Mouse (Mus musculus) hindbrain, embryonic 16.5 days (tissue): ENCODE results near the gene 9930111J21Rik1. TPM values are rescaled to one million over a fixed set of nuclear protein-coding genes. Genes with fewer than 3 reads are reported as not detected.
"Not testable (repeated sequence)": the region's sequence is repeated elsewhere in the genome, so short reads cannot be mapped to it uniquely, and the experiment has no call there.

Source experiments
- ATAC-seq: fragments of 200-750 bp; cut with Nextera tagmentation; 2 replicates; pipeline ENCODE4 v1.8.0; 2017; ENCODE audit warnings: moderate TSS enrichment, moderate library complexity
- H3K27ac ChIP-seq: fragments of 300-500 bp; sonication (generic); 2 replicates; pipeline ENCODE4 v1.5.1; 2014; ENCODE audit warnings: low read depth, mild to moderate bottlenecking, control low read depth, low read length, moderate library complexity
- H3K27me3 ChIP-seq: fragments of 300-500 bp; sonication (generic); replicated peaks from 2 replicates; pipeline ENCODE4 v1.6.1; 2014; ENCODE audit warnings: low read length; ENCODE audit not compliant: control insufficient read depth, insufficient read depth
- H3K36me3 ChIP-seq: fragments of 300-500 bp; sonication (generic); 2 replicates; pipeline ENCODE4 v1.6.1; 2014; ENCODE audit warnings: mild to moderate bottlenecking, low read length, moderate library complexity, mixed read lengths; ENCODE audit not compliant: control insufficient read depth, insufficient read depth
- H3K4me1 ChIP-seq: fragments of 300-500 bp; sonication (generic); 2 replicates; pipeline ENCODE4 v1.6.1; 2014; ENCODE audit warnings: low read depth, low read length; ENCODE audit not compliant: control insufficient read depth, insufficient read depth
- H3K4me2 ChIP-seq: fragments of 300-500 bp; sonication (generic); 2 replicates; pipeline ENCODE4 v1.6.1; 2014; ENCODE audit warnings: mild to moderate bottlenecking, low read length, control low read depth, moderate library complexity
- H3K4me3 ChIP-seq: fragments of 300-500 bp; sonication (generic); 2 replicates; pipeline ENCODE4 v1.5.1; 2014; ENCODE audit warnings: mild to moderate bottlenecking, low read length, control low read depth, moderate library complexity
- H3K9ac ChIP-seq: fragments of 300-500 bp; sonication (generic); 2 replicates; pipeline ENCODE4 v1.6.1; 2014; ENCODE audit warnings: low read depth, mild to moderate bottlenecking, control low read depth, low read length, moderate library complexity
- H3K9me3 ChIP-seq: fragments of 300-500 bp; sonication (generic); 2 replicates; pipeline ENCODE4 v1.6.1; 2014; ENCODE audit warnings: mild to moderate bottlenecking, low read length, moderate library complexity; ENCODE audit not compliant: control insufficient read depth
- WGBS: fragments of 180-500 bp; shearing (Covaris S2); extraction: QIAGEN DNeasy Blood & Tissue Kit; methylation state at CpG from one replicate; pipeline ENCODE4 v1.1.7; 2014; 5-methylcytosine and 5-hydroxymethylcytosine counted together
- polyA plus RNA-seq: library from polyadenylated mRNA; unstranded; fragments of >200 nt; fragmentation: Nextera tagmentation; extraction: Ambion mirVana; gene quantifications from 2 replicates; pipeline ENCODE4 v1.2.1, GENCODE M21; 2015

Gene 9930111J21Rik1
- polyA plus RNA-seq = 0.24 and 0.46 TPM in 2 replicates

GRCm38 (mm10) chr11:48979251-48979650 is at the start of gene 9930111J21Rik1:
Gene 9930111J21Rik1, minus strand, starts transcription at chr11:48979398.
- no CpG with 5 or more reads among the region's 3 CpGs for WGBS
- not testable (repeated sequence) for ATAC-seq

DNA sequence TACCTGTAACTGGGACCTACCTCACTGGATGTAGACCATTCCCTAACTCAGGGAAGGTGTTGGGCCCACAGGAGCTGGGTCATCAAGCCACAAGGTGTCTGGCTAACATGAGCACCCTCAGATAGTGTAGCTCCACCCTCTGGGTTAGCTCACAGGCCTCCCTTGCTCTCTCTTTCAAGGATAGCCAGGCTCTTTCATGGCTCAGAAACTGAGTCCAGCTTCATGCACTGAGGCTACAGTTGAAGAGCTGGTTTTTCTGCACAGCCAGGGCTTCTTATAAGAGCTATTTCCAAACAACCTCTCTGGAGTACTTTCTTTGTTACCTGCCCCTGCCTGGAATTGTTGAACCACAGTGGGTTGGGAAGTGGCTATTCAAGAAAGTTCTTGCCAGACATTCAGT is 32.9 kb upstream of the 9930111J21Rik1 start:
- H3K9ac ChIP-seq, H3K4me3 ChIP-seq, H3K4me2 ChIP-seq, H3K27me3 ChIP-seq, H3K27ac ChIP-seq, H3K36me3 ChIP-seq, H3K4me1 ChIP-seq, H3K9me3 ChIP-seq, ATAC-seq: not testable (repeated sequence)

More at GRCm38 (mm10) chr11:48979251-48979650, at the start of gene 9930111J21Rik1:
- H3K4me1 ChIP-seq, H3K27ac ChIP-seq, H3K9me3 ChIP-seq, H3K4me2 ChIP-seq, H3K4me3 ChIP-seq, H3K27me3 ChIP-seq, H3K36me3 ChIP-seq, H3K9ac ChIP-seq: not testable (repeated sequence)

- WGBS = 50% methylated on average over 1 of the region's 1 CpGs
- H3K27me3 ChIP-seq, H3K4me1 ChIP-seq, H3K4me2 ChIP-seq, H3K27ac ChIP-seq, H3K9ac ChIP-seq, ATAC-seq, H3K4me3 ChIP-seq, H3K36me3 ChIP-seq, H3K9me3 ChIP-seq: not testable (repeated sequence)
Observed at GRCm38 (mm10) chr11:49006785-49007184, 27.6 kb upstream of the 9930111J21Rik1 start.

DNA sequence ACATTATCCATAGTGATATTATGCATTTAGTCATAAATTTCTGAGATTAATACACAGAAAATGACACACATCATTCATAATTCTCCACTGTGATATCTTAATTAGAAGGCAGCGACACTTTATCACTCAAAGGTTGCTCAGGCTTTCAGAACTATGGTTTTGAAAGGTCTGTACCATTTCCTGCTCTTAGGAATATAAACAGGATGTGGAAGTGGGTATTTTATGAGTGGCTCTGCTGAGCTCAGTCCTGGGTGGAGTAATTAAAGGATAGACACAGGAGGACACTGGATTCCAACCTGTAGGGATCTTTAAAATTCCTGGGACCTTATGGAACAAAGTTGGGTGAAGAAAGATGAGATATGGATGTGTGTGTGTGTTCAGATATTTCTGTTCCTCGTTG is 27.1 kb upstream of the 9930111J21Rik1 start:
- H3K27ac ChIP-seq, H3K4me2 ChIP-seq: not testable (repeated sequence)

GRCm38 (mm10) chr11:49000411-49000810 is 21.2 kb upstream of the 9930111J21Rik1 start:
- H3K36me3 ChIP-seq, ATAC-seq, H3K4me1 ChIP-seq, H3K9ac ChIP-seq, H3K27me3 ChIP-seq, H3K4me2 ChIP-seq, H3K9me3 ChIP-seq, H3K27ac ChIP-seq, H3K4me3 ChIP-seq: not testable (repeated sequence)
- 83% methylated on average over 1 of the region's 1 CpGs for WGBS

More for the DNA sequence above, 27.1 kb upstream of the 9930111J21Rik1 start:
- not testable (repeated sequence) for H3K4me1 ChIP-seq, H3K36me3 ChIP-seq, H3K9ac ChIP-seq, H3K4me3 ChIP-seq, H3K9me3 ChIP-seq, ATAC-seq, H3K27me3 ChIP-seq
- WGBS = 72% methylated on average over 2 of the region's 2 CpGs

DNA sequence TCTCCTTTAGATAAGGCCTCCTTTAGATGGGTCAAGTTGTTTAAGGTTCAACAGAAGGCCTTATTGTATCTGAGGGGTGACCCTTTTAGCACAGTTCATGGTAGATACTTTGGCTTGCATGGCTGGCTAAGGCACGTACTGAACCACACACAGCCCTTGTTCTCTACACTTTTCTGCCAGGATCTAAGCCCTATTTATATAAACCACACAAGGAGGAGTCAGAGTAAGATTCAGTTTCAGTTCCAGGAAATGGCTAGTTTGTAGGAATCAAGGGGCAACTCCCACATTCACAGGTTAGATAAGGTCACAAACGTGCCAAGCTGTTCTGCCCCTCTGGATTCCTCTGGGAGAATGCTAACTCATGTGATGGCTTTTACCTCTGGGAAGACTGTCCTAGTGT is 14.8 kb upstream of the 9930111J21Rik1 start, which contains the start of gene Tgtp1:
TSS of gene Tgtp1 (minus strand) at position 155 of the 400 bp plus-strand sequence.
- H3K4me1 ChIP-seq, ATAC-seq: not testable (repeated sequence)
- WGBS = 74% methylated on average over 2 of the region's 2 CpGs

DNA sequence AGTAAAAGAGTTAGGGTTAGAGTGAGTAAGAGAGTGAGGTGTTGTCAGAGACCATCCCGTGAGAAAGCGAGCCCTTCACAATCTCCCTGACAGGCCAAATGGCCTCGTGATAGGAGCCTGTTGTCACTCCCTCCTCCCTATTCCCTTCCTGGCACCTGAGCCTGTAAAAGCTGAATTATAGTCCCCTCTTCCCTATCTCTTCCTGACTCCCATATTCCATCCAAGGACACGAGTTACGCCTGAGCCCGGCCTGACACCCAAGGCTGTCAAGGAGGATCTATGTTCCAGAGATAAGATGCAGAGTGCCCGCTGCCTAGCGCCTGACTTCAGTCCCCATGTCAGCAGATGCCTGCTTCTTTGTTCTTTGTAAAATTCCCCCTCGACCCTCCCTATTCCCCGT is 14.1 kb upstream of the 9930111J21Rik1 start:
- not testable (repeated sequence) for H3K36me3 ChIP-seq, H3K9ac ChIP-seq, H3K27me3 ChIP-seq, ATAC-seq, H3K9me3 ChIP-seq, H3K27ac ChIP-seq, H3K4me3 ChIP-seq, H3K4me1 ChIP-seq, H3K4me2 ChIP-seq
- WGBS = 62% methylated on average over 10 of the region's 10 CpGs

More for the DNA sequence above, 14.8 kb upstream of the 9930111J21Rik1 start, which contains the start of gene Tgtp1:
- not testable (repeated sequence) for H3K4me3 ChIP-seq, H3K9ac ChIP-seq, H3K27ac ChIP-seq, H3K4me2 ChIP-seq, H3K27me3 ChIP-seq, H3K36me3 ChIP-seq, H3K9me3 ChIP-seq

DNA sequence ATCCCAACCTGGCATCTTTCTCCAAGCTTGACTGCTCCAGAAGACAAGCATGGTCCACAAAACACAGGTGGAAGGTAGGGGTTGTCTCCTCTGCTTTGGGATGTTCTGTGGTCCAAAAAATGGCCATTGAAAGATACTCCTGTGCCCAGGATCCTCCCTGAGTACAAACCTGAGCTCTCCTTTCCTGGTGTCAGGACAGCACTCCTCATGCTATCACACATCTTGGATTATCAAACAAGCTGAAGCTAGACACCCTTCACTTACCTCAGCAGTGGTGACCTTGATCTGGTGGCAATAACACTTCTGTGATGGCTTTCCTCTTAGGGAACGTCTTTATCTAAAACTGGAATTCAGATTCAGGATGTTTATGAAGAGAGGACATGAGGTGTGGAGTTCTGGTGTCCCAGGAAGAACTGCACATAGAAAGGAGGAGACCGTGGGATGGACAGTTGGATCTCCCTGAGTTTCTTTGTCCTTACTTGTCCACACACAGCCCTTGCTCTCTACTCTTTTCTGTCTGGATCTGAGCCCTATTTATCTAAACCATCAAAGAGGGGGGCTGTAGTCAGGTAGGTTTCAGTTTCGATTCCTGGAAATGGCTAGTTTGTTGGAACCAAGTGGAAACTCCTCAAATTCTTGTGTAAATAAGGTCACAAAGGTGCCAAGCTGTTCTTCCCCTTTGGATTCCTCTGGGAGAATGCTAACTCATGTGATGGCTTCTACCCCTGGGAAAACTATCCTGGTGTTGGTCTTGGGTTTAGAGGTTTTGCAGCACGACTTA is 12.7 kb upstream of the 9930111J21Rik1 start, which contains the start of gene Gm12185:
TSS of gene Gm12185 (minus strand) at position 487 of the 781 bp plus-strand sequence.
- WGBS = 71% methylated on average over 4 of the region's 4 CpGs
- H3K4me2 ChIP-seq, H3K27ac ChIP-seq, H3K9me3 ChIP-seq, H3K4me3 ChIP-seq, H3K4me1 ChIP-seq, H3K9ac ChIP-seq, H3K36me3 ChIP-seq, ATAC-seq, H3K27me3 ChIP-seq: not testable (repeated sequence)

DNA sequence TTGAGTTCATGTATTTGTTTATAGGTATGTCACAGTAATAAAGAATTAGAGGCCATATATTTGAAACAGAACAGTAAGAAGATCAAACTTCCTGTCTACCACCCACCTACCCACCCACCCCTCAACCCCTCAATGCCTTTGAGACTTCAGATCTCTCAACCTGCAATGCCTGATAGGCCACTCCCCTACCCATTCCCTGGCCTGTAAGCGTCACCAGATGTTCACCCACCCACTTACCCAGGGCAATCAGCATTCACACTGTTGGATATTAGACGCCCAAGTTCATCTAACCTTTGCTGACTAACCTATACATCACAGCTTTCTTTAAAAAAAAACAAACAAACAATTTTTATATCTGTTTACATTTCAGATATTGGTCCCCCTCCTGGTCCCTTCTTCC is 10.8 kb upstream of the 9930111J21Rik1 start:
- not testable (repeated sequence) for H3K27ac ChIP-seq, H3K4me2 ChIP-seq, ATAC-seq, H3K27me3 ChIP-seq, H3K9ac ChIP-seq, H3K36me3 ChIP-seq, H3K4me1 ChIP-seq, H3K4me3 ChIP-seq, H3K9me3 ChIP-seq
- WGBS = 91% methylated on average over 1 of the region's 2 CpGs
